Mouse (Mus musculus) central nervous system, embryonic 18 days (tissue): ENCODE measurements around the gene Specc1l. TPM values are rescaled to one million over a fixed set of nuclear protein-coding genes. Genes with fewer than 3 reads are reported as not detected.

ENCODE experiments used
- polyA plus RNA-seq: library from polyadenylated mRNA; depleted of rRNA; stranded (reverse); fragments of >200 nt; gene quantifications from 2 replicates; pipeline ENCODE4 v1.2.3, GENCODE M21; 2012; rRNA removed

Gene Specc1l
- 33.5 and 34.6 TPM in 2 replicates for polyA plus RNA-seq

GRCm38 (mm10) chr10:75211807-75212645 lies at the start of gene Specc1l:
Specc1l (plus strand) TSS chr10:75212073.

DNA sequence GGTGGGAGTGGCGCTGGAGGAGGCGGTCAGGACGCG lies 104.8 kb downstream of the Specc1l start, which contains the start of gene Adora2a:
Adora2a (plus strand) TSS at position 6 of the 36 bp plus-strand sequence.

Other genes starting within 250 kb of the Specc1l start
- 74.9 and 80.4 TPM in 2 replicates for gene Gnaz, start 244.9 kb upstream of the Specc1l start, polyA plus RNA-seq
- 0.45 and 0.68 TPM in 2 replicates for gene Rsph14, start 179.5 kb upstream of the Specc1l start, polyA plus RNA-seq
- 24.9 and 26.9 TPM in 2 replicates for gene Rab36, start 175.0 kb upstream of the Specc1l start, polyA plus RNA-seq
- gene Bcr, start 151.5 kb upstream of the Specc1l start, polyA plus RNA-seq, result 53.4 and 61.1 TPM in 2 replicates
- gene Adora2a, start 104.8 kb downstream of the Specc1l start, polyA plus RNA-seq, result 16.1 and 23.1 TPM in 2 replicates
- gene Upb1, start 189.0 kb downstream of the Specc1l start, polyA plus RNA-seq, result 0.09 and 0.19 TPM in 2 replicates